Mouse (Mus musculus): ENCODE results near the gene Cfap58. TPM values are rescaled to one million over a fixed set of nuclear protein-coding genes. Genes with fewer than 3 reads are reported as not detected.
A peak's percentile ranks its signal among the peaks of the same experiment; 100 is the strongest.

Cfap58 gene
- total and polyA plus RNA-seq, 2 experiments = not detected

DNA sequence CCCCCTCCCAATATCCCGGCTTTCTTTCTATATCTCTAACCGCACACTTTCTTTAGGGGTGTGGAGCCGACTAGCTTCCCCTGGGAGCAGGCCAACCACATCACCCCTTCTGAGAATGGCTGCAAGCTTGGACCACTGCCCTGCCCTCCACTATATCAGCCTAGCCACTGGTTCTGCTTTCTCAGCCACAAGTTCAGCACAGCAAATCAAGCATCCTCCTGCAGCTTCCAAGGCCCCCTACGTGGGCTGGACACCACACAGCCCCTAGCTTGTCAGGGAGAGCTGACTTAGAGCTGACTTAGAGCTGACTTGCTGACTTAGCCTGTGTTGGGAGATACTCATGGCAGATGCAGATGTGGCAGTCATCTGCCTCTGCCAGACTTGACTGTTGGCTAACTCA, 32.4 kb upstream of the Cfap58 start:
- H3K27ac ChIP-seq (replicated peaks; ENCODE audit: insufficient read depth, low read depth, low read length) = no peak overlapping the region
- no peaks in the 10 kb centered on the region for H3K27me3 ChIP-seq (ENCODE audit: control insufficient read depth, insufficient read depth, low read length)
- peaks cover 6% of the 10 kb centered on the region; the same call in 1 of the 2 replicates for H3K4me1 ChIP-seq (ENCODE audit: control insufficient read depth, insufficient read depth, low read length)
- no peaks in the 10 kb centered on the region for H3K36me3 ChIP-seq (ENCODE audit: control insufficient read depth, insufficient read depth, low read length)
- no peaks in the 10 kb centered on the region for H3K79me2 ChIP-seq (ENCODE audit: control insufficient read depth, insufficient read depth, low read length)
- H3K9ac ChIP-seq (ENCODE audit: low read depth, low read length) = no peak overlapping the region
- DNase-seq (ENCODE audit: extremely low read depth, low read depth, low spot score) = no peak
- WGBS = 82% methylated on average over 4 of the region's 4 CpGs
- H3K4me3 ChIP-seq (ENCODE audit: insufficient read depth, low read depth, low read length) = no peak overlapping the region
- TF ChIP-seq POLR2A (IDR thresholded peaks at IDR 0.05; ENCODE audit: extremely low read depth, insufficient read depth, low read length) = no peak
- TF ChIP-seq CTCF (IDR thresholded peaks at IDR 0.05; ENCODE audit: low read depth, low read length) = no peak

GRCm38 (mm10) chr19:47905603-47906002, 31.9 kb upstream of the Cfap58 start:
- Histone ChIP-seq H3K27ac (replicated peaks; ENCODE audit: insufficient read depth, low read depth, low read length) (no peak overlapping the region), H3K79me2 (ENCODE audit: control insufficient read depth, insufficient read depth, low read length) (no peaks in the 10 kb centered on the region), H3K36me3 (ENCODE audit: control insufficient read depth, insufficient read depth, low read length) (no peaks in the 10 kb centered on the region), H3K27me3 (ENCODE audit: control insufficient read depth, insufficient read depth, low read length) (no peaks in the 10 kb centered on the region), H3K9ac (ENCODE audit: low read depth, low read length) (no peak overlapping the region), H3K4me3 (ENCODE audit: insufficient read depth, low read depth, low read length) (no peak overlapping the region), H3K4me1 (ENCODE audit: control insufficient read depth, insufficient read depth, low read length) (peaks cover 6% of the 10 kb centered on the region; the same call in 1 of the 2 replicates)
- no peak for TF ChIP-seq POLR2A (IDR thresholded peaks at IDR 0.05; ENCODE audit: extremely low read depth, insufficient read depth, low read length)
- no peak for TF ChIP-seq CTCF (IDR thresholded peaks at IDR 0.05; ENCODE audit: low read depth, low read length)
- no peak for DNase-seq (ENCODE audit: extremely low read depth, low read depth, low spot score)
- WGBS = 94% methylated on average over 5 of the region's 5 CpGs

DNA sequence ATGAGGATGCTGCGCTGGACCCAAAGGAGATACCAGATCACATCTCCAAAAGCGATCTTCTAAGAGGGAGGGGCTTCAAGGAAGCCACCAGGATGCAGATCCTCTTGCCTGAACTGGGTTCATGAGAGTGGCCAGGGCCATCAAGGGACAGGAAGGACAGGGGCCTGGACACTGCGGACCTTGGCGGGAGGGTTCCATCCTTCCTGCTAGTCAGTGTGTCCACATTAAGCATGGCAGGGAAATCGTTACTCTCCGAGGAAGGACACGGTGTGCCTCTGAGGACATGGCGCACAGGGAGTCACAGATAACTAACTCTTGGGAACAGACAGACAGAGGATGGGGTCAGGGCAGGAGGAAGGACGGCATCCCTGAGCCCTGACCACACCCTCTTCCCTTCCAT, 29.9 kb upstream of the Cfap58 start:
- 72% methylated on average over 9 of the region's 9 CpGs for WGBS
- H3K4me1 ChIP-seq (ENCODE audit: control insufficient read depth, insufficient read depth, low read length) = no peaks in the 10 kb centered on the region

DNA sequence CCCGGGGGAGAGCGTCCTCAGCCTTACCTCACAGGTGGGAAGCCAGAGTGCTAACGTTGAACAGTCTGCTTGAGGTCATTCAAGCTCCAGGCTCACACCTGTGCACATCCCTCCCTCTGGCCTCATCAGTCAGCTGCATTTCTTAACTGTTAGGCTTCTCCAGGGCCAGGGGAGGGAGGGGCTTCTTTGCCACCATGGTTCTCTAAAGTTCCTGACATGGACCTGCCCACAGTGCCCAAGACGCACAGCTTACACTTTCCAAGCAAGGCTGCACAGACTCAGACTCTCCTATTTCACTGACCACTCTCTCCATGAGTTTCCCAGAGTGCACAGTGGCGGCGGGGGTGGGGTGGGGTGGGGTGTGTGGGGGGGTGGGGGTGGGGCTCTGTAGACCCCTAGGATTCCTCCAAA, 28.5 kb upstream of the Cfap58 start:
- TF ChIP-seq POLR2A (IDR thresholded peaks at IDR 0.05; ENCODE audit: extremely low read depth, insufficient read depth, low read length) (no peak), CTCF (IDR thresholded peaks at IDR 0.05; ENCODE audit: low read depth, low read length) (no peak)
- H3K27ac ChIP-seq (replicated peaks; ENCODE audit: insufficient read depth, low read depth, low read length) = no peak overlapping the region

More for the DNA sequence above, 29.9 kb upstream of the Cfap58 start:
- H3K9ac ChIP-seq (ENCODE audit: low read depth, low read length) = no peak overlapping the region
- no peak overlapping the region for H3K4me3 ChIP-seq (ENCODE audit: insufficient read depth, low read depth, low read length)
- H3K27ac ChIP-seq (replicated peaks; ENCODE audit: insufficient read depth, low read depth, low read length) = no peak overlapping the region
- no peaks in the 10 kb centered on the region for H3K36me3 ChIP-seq (ENCODE audit: control insufficient read depth, insufficient read depth, low read length)
- no peak for DNase-seq (ENCODE audit: extremely low read depth, low read depth, low spot score)
- H3K79me2 ChIP-seq (ENCODE audit: control insufficient read depth, insufficient read depth, low read length) = no peaks in the 10 kb centered on the region
- TF ChIP-seq CTCF (IDR thresholded peaks at IDR 0.05; ENCODE audit: low read depth, low read length) (no peak), POLR2A (IDR thresholded peaks at IDR 0.05; ENCODE audit: extremely low read depth, insufficient read depth, low read length) (no peak)
- H3K27me3 ChIP-seq (ENCODE audit: control insufficient read depth, insufficient read depth, low read length) = no peaks in the 10 kb centered on the region

GRCm38 (mm10) chr19:47909387-47910116, 27.9 kb upstream of the Cfap58 start:
- Histone ChIP-seq H3K79me2 (ENCODE audit: control insufficient read depth, insufficient read depth, low read length) (no peaks in the 10 kb centered on the region), H3K9ac (ENCODE audit: low read depth, low read length) (peak overlapping the region; percentile 24; the same call in 1 of the 2 replicates), H3K36me3 (ENCODE audit: control insufficient read depth, insufficient read depth, low read length) (no peaks in the 10 kb centered on the region), H3K4me3 (ENCODE audit: insufficient read depth, low read depth, low read length) (peak overlapping the region; percentile 35; the same call in 1 of the 2 replicates), H3K27ac (replicated peaks; ENCODE audit: insufficient read depth, low read depth, low read length) (no peak overlapping the region), H3K27me3 (ENCODE audit: control insufficient read depth, insufficient read depth, low read length) (no peaks in the 10 kb centered on the region), H3K4me1 (ENCODE audit: control insufficient read depth, insufficient read depth, low read length) (no peaks in the 10 kb centered on the region)
- 9% methylated on average over 10 of the region's 10 CpGs for WGBS
- TF ChIP-seq POLR2A (IDR thresholded peaks at IDR 0.05; ENCODE audit: extremely low read depth, insufficient read depth, low read length) (no peak), CTCF (IDR thresholded peaks at IDR 0.05; ENCODE audit: low read depth, low read length) (no peak)
- DNase-seq (ENCODE audit: extremely low read depth, low read depth, low spot score) = no peak

More for the DNA sequence above, 28.5 kb upstream of the Cfap58 start:
- Histone ChIP-seq H3K4me3 (ENCODE audit: insufficient read depth, low read depth, low read length) (no peak overlapping the region), H3K79me2 (ENCODE audit: control insufficient read depth, insufficient read depth, low read length) (no peaks in the 10 kb centered on the region), H3K9ac (ENCODE audit: low read depth, low read length) (no peak overlapping the region), H3K27me3 (ENCODE audit: control insufficient read depth, insufficient read depth, low read length) (no peaks in the 10 kb centered on the region), H3K36me3 (ENCODE audit: control insufficient read depth, insufficient read depth, low read length) (no peaks in the 10 kb centered on the region), H3K4me1 (ENCODE audit: control insufficient read depth, insufficient read depth, low read length) (no peaks in the 10 kb centered on the region)
- 26% methylated on average over 6 of the region's 6 CpGs for WGBS
- no peak for DNase-seq (ENCODE audit: extremely low read depth, low read depth, low spot score)

- TF ChIP-seq CTCF (IDR thresholded peaks at IDR 0.05; ENCODE audit: low read depth, low read length) (no peak), POLR2A (IDR thresholded peaks at IDR 0.05; ENCODE audit: extremely low read depth, insufficient read depth, low read length) (no peak)
- WGBS = 36% methylated on average over 4 of the region's 4 CpGs
- no peaks in the 10 kb centered on the region for H3K27me3 ChIP-seq (ENCODE audit: control insufficient read depth, insufficient read depth, low read length)
- H3K79me2 ChIP-seq (ENCODE audit: control insufficient read depth, insufficient read depth, low read length) = no peaks in the 10 kb centered on the region
- H3K4me3 ChIP-seq (ENCODE audit: insufficient read depth, low read depth, low read length) = no peak overlapping the region
- H3K27ac ChIP-seq (replicated peaks; ENCODE audit: insufficient read depth, low read depth, low read length) = no peak overlapping the region
- no peak for DNase-seq (ENCODE audit: extremely low read depth, low read depth, low spot score)
- no peak overlapping the region for H3K9ac ChIP-seq (ENCODE audit: low read depth, low read length)
- no peaks in the 10 kb centered on the region for H3K4me1 ChIP-seq (ENCODE audit: control insufficient read depth, insufficient read depth, low read length)
- H3K36me3 ChIP-seq (ENCODE audit: control insufficient read depth, insufficient read depth, low read length) = no peaks in the 10 kb centered on the region
Measured at GRCm38 (mm10) chr19:47910117-47910618, 27.3 kb upstream of the Cfap58 start.
